Mouse (Mus musculus) CH12.LX (cell line): ENCODE measurements around the gene Nfatc2. TPM values are rescaled to one million over a fixed set of nuclear protein-coding genes. Genes with fewer than 3 reads are reported as not detected.

Experiments
- DNase-seq: peaks from one replicate; pipeline ENCODE4 v3.0.0-alpha.2; 2013; ENCODE audit errors: extremely low read depth
- H3K27ac ChIP-seq: 2 replicates; pipeline ENCODE4 v1.5.1; 2012; ENCODE audit warnings: low read depth, mild to moderate bottlenecking, control low read depth, moderate library complexity; ENCODE audit not compliant: insufficient read depth
- H3K27me3 ChIP-seq: replicated peaks from 2 replicates; pipeline ENCODE3; 2012; ENCODE audit warnings: inconsistent platforms
- H3K36me3 ChIP-seq, 2 experiments: replicated peaks in 1 of 2; 2 replicates each; pipeline versions ENCODE3 to v1.6.1; 2012; ENCODE audit warnings: inconsistent platforms in 1 of 2, low read length in 1 of 2, mild to moderate bottlenecking in 1 of 2, mixed read lengths in 1 of 2, moderate library complexity in 1 of 2; ENCODE audit not compliant: control insufficient read depth in 1 of 2, insufficient read depth in 1 of 2
- H3K4me1 ChIP-seq, 2 experiments: 2 replicates each; pipeline ENCODE4 v1.6.1; 2012; ENCODE audit warnings: inconsistent platforms in 1 of 2, moderate library complexity in 1 of 2; ENCODE audit not compliant: insufficient read depth in 2 of 2, control insufficient read depth in 1 of 2
- H3K4me2 ChIP-seq: 2 replicates; pipeline ENCODE4 v1.6.1; 2012; ENCODE audit warnings: low read depth, mild to moderate bottlenecking, control low read depth; ENCODE audit not compliant: poor library complexity, insufficient read depth, severe bottlenecking
- H3K4me3 ChIP-seq, 3 experiments: fragments of 150-350 bp in 1 of 3; sonication (generic) in 1 of 3; replicated peaks in 1 of 3; 2 replicates each; pipeline versions ENCODE3 to v1.5.1; 2011 to 2012; ENCODE audit warnings: low read depth in 2 of 3, low read length in 2 of 3, mild to moderate bottlenecking in 2 of 3, moderate library complexity in 2 of 3, control low read depth in 1 of 3, improper control_type of control experiment in 1 of 3, inconsistent platforms in 1 of 3, mixed read lengths in 1 of 3; ENCODE audit not compliant: poor library complexity in 1 of 3
- H3K79me2 ChIP-seq: replicated peaks from 2 replicates; pipeline ENCODE4 v1.6.1; 2012; ENCODE audit warnings: mild to moderate bottlenecking, moderate library complexity; ENCODE audit not compliant: control insufficient read depth, poor library complexity, insufficient read depth, severe bottlenecking; ENCODE audit errors: extremely low read depth
- H3K9ac ChIP-seq: 2 replicates; pipeline ENCODE4 v1.6.1; 2012; ENCODE audit warnings: low read depth, mild to moderate bottlenecking, control low read depth, moderate library complexity; ENCODE audit not compliant: insufficient read depth
- H3K9me3 ChIP-seq: replicated peaks from 2 replicates; pipeline ENCODE3; 2012; ENCODE audit warnings: low read length, inconsistent platforms, mixed read lengths
- CHD1 ChIP-seq: IDR thresholded peaks from 2 replicates; pipeline ENCODE4 v1.6.1; 2012; ENCODE audit warnings: low read depth, low read length, improper control_type of control experiment, inconsistent platforms
- CHD2 ChIP-seq: IDR thresholded peaks from 2 replicates; pipeline ENCODE4 v1.6.1; 2011; ENCODE audit warnings: low read length, improper control_type of control experiment
- CTCF ChIP-seq, 2 experiments: IDR thresholded peaks in 1 of 2; conservative IDR thresholded peaks in 1 of 2; 2 replicates each; pipeline ENCODE4 v1.5.1; 2011 to 2012; ENCODE audit warnings: low read depth in 2 of 2, low read length in 2 of 2, improper control_type of control experiment in 1 of 2, inconsistent platforms in 1 of 2, mild to moderate bottlenecking in 1 of 2, moderate library complexity in 1 of 2
- E2F4 ChIP-seq: IDR thresholded peaks from 2 replicates; pipeline ENCODE4 v1.6.1; 2011; ENCODE audit warnings: low read depth, low read length, improper control_type of control experiment; ENCODE audit not compliant: insufficient replicate concordance
- ELF1 ChIP-seq: IDR thresholded peaks from 2 replicates; pipeline ENCODE4 v1.6.1; 2014; ENCODE audit warnings: low read depth, mild to moderate bottlenecking, inconsistent platforms, low read length, improper control_type of control experiment
- EP300 ChIP-seq: IDR thresholded peaks from 2 replicates; pipeline ENCODE4 v1.6.1; 2011; ENCODE audit warnings: low read length, improper control_type of control experiment
- ETS1 ChIP-seq: conservative IDR thresholded peaks from 2 replicates; pipeline ENCODE4 v1.6.1; 2012; ENCODE audit warnings: low read depth, mild to moderate bottlenecking, inconsistent platforms, low read length, improper control_type of control experiment, moderate library complexity
- IRF4 ChIP-seq: IDR thresholded peaks from 2 replicates; pipeline ENCODE4 v1.6.1; 2014; ENCODE audit warnings: low read depth, mild to moderate bottlenecking, inconsistent platforms, low read length, improper control_type of control experiment
- JUN ChIP-seq: IDR thresholded peaks from 2 replicates; pipeline ENCODE4 v1.6.1; 2011; ENCODE audit warnings: low read depth, mild to moderate bottlenecking, low read length, improper control_type of control experiment, moderate library complexity; ENCODE audit not compliant: insufficient read depth
- KAT2A ChIP-seq: IDR thresholded peaks from 2 replicates; pipeline ENCODE4 v1.6.1; 2012; ENCODE audit warnings: low read length, improper control_type of control experiment, inconsistent platforms; ENCODE audit not compliant: insufficient replicate concordance
- MEF2A ChIP-seq: IDR thresholded peaks from 2 replicates; pipeline ENCODE4 v1.6.1; 2014; ENCODE audit warnings: low read depth, mild to moderate bottlenecking, inconsistent platforms, low read length, improper control_type of control experiment, borderline replicate concordance
- MYC ChIP-seq: IDR thresholded peaks from 2 replicates; pipeline ENCODE4 v1.6.1; 2011; ENCODE audit warnings: low read depth, mild to moderate bottlenecking, improper control_type of control experiment, low read length
- POLR2AphosphoS2 ChIP-seq: IDR thresholded peaks from 2 replicates; pipeline ENCODE4 v1.6.1; 2011; ENCODE audit warnings: low read depth, low read length, improper control_type of control experiment
- RAD21 ChIP-seq: IDR thresholded peaks from 2 replicates; pipeline ENCODE4 v1.6.1; 2011; ENCODE audit warnings: low read depth, mild to moderate bottlenecking, low read length, improper control_type of control experiment, moderate library complexity
- SIN3A ChIP-seq: IDR thresholded peaks from 2 replicates; pipeline ENCODE4 v1.6.1; 2012; ENCODE audit warnings: low read length, improper control_type of control experiment, inconsistent platforms
- TCF12 ChIP-seq: IDR thresholded peaks from 2 replicates; pipeline ENCODE4 v1.6.1; 2014; ENCODE audit warnings: low read depth, mild to moderate bottlenecking, inconsistent platforms, low read length, improper control_type of control experiment
- USF1 ChIP-seq: IDR thresholded peaks from 2 replicates; pipeline ENCODE4 v1.6.1; 2014; ENCODE audit warnings: low read depth, mild to moderate bottlenecking, inconsistent platforms, low read length, improper control_type of control experiment
- USF2 ChIP-seq: conservative IDR thresholded peaks from 2 replicates; pipeline ENCODE4 v1.6.1; 2011; ENCODE audit warnings: low read depth, low read length, improper control_type of control experiment
- ZC3H11A ChIP-seq: IDR thresholded peaks from 2 replicates; pipeline ENCODE4 v1.6.1; 2012; ENCODE audit warnings: low read depth, mild to moderate bottlenecking, inconsistent platforms, low read length, improper control_type of control experiment
- ZMIZ1 ChIP-seq: IDR thresholded peaks from 2 replicates; pipeline ENCODE4 v1.6.1; 2012; ENCODE audit warnings: low read depth, mild to moderate bottlenecking, inconsistent platforms, low read length, improper control_type of control experiment
- ZNF384 ChIP-seq: IDR thresholded peaks from 2 replicates; pipeline ENCODE4 v1.6.1; 2012; ENCODE audit warnings: low read depth, low read length, improper control_type of control experiment, inconsistent platforms
- dilution Hi-C: fragments of 300-500 bp; cut with MboI; formaldehyde crosslinking; loops from 2 replicates; pipeline ENCODE4 v1.14.3; 2020; ENCODE audit warnings: low sequenced_read_pairs; ENCODE audit not compliant: extremely low pct_unique_long_range_greater_than_20kb, extremely low pct_ligation_motif_present
- in situ Hi-C: fragments of 300-500 bp; cut with MboI; formaldehyde crosslinking; loops from 3 replicates; pipeline ENCODE4 v1.14.3; 2019; ENCODE audit warnings: low sequenced_read_pairs, low pct_ligation_motif_present, low pct_unique_long_range_greater_than_20kb, mixed read lengths
- polyA plus RNA-seq: library from polyadenylated mRNA; unstranded; fragments of >175 nt; gene quantifications from 2 replicates; pipeline ENCODE4 v1.2.1, GENCODE M21; 2012; ENCODE audit warnings: low read depth; ENCODE audit not compliant: insufficient read length
- total RNA-seq, 2 experiments: library from RNA; depleted of rRNA; stranded (reverse); fragments of 300-350 nt in 1 of 2; fragments of >200 nt in 1 of 2; gene quantifications; 2 replicates each; pipeline ENCODE4 v1.2.3; 2012 to 2014

Gene Nfatc2
- total and polyA plus RNA-seq, 3 experiments: 1.8 to 4.8 (median 3.6) TPM

- in situ Hi-C loops: no loop called here
These were observed 9.5 kb upstream of the Nfatc2 start for GRCm38 (mm10) chr2:168610941-168611340.

GRCm38 (mm10) chr2:168609653-168610248 lies 8.3 kb upstream of the Nfatc2 start:
- in situ Hi-C loops: loop anchor here (5.0 kb wide), 1 partner anchor 92 kb away; no protein-coding TSS in a partner anchor
- Histone ChIP-seq H3K4me1 (peaks cover 0 to 13% of the 10 kb centered on the region in 2 experiments; a peak in 2 of 4 replicates), H3K27ac (no peak overlapping the region), H3K79me2 (no peaks in the 10 kb centered on the region), H3K4me3 (no peak overlapping the region), H3K36me3 (no peaks in the 10 kb centered on the region), H3K9me3 (no peaks in the 10 kb centered on the region), H3K4me2 (no peak overlapping the region), H3K9ac (no peak overlapping the region), H3K27me3 (peaks cover 4% of the 10 kb centered on the region)
- dilution Hi-C loops: no loop called here
- no peak for DNase-seq
- TF ChIP-seq ZC3H11A (no peak), USF2 (no peak), MYC (no peak), ETS1 (no peak), CHD2 (no peak), IRF4 (no peak), TCF12 (no peak), POLR2AphosphoS2 (no peak), RAD21 (no peak), ELF1 (no peak)

More at GRCm38 (mm10) chr2:168610941-168611340, 9.5 kb upstream of the Nfatc2 start:
- Histone ChIP-seq H3K4me1 (peaks cover 0 to 2% of the 10 kb centered on the region in 2 experiments; a peak in 2 of 4 replicates), H3K9ac (no peak overlapping the region), H3K4me3 (no peak overlapping the region), H3K27me3 (peaks cover 4% of the 10 kb centered on the region), H3K4me2 (no peak overlapping the region), H3K79me2 (no peaks in the 10 kb centered on the region), H3K27ac (no peak overlapping the region)
- no peak for TF ChIP-seq ZNF384
- no peak for TF ChIP-seq ZMIZ1
- no peak for TF ChIP-seq RAD21
- no peak for TF ChIP-seq MYC
- no peak for TF ChIP-seq USF2
- no peak for TF ChIP-seq SIN3A
- TF ChIP-seq USF1: no peak
- no peak for TF ChIP-seq KAT2A
- no peak for TF ChIP-seq MEF2A
- no peak for TF ChIP-seq CTCF (conservative IDR thresholded peaks at IDR 0.05 in 1 of 2, IDR thresholded peaks at IDR 0.05 in 1 of 2; ENCODE audit: low read depth in 2 of 2, low read length in 2 of 2)
- TF ChIP-seq JUN: no peak
- TF ChIP-seq EP300: no peak
- TF ChIP-seq ZC3H11A: no peak
- TF ChIP-seq CHD1: no peak
- no peak for TF ChIP-seq E2F4
- TF ChIP-seq, all 38 proteins: peak for 0
- H3K36me3 ChIP-seq: no peaks in the 10 kb centered on the region
- no peaks in the 10 kb centered on the region for H3K9me3 ChIP-seq
- dilution Hi-C loops: no loop called here
- DNase-seq: no peak
